Mouse (Mus musculus) megakaryocyte-erythroid progenitor cell, adult 5 weeks (primary cell): ENCODE measurements around the gene Atp6v1e1. TPM values are rescaled to one million over a fixed set of nuclear protein-coding genes. Genes with fewer than 3 reads are reported as not detected.

Source experiments
- polyA plus RNA-seq: library from polyadenylated mRNA; stranded (reverse); fragments of >175 nt; gene quantifications from 2 replicates; pipeline ENCODE4 v1.2.3, GENCODE M21; 2012

The Atp6v1e1 gene
- polyA plus RNA-seq, result 62.3 and 78.9 TPM in 2 replicates

DNA sequence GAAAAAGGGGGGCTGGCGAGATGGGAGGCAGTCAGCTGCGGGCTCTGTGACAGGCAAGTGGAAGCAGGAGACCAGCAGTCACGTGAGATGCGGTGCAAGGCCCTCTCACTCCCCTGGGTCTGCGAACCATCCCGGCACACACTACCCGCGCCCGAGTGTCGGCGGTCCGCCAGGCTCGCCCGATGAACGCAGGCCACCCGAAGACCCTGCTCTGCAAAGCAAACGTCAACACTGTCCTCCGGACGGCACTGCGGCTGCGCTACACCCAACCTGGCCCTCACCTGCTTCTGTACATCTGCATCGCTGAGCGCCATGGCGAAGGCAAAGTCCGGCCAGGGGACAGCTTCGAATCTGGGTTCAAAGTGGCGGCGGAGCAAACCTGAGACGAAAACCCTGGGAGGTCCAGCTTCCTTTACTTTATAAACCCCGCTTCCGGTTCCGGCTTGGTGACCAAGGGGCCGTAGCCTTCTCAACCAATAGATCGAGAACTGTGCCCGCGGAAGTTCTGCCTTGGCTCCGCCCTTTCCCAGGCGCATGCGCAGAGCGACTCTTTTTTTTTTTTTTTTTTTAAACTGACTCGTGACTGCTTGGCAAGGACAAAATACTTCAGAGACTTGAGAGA lies at the start of gene Atp6v1e1:
Atp6v1e1 (minus strand) TSS at position 487 of the 622 bp plus-strand sequence.

DNA sequence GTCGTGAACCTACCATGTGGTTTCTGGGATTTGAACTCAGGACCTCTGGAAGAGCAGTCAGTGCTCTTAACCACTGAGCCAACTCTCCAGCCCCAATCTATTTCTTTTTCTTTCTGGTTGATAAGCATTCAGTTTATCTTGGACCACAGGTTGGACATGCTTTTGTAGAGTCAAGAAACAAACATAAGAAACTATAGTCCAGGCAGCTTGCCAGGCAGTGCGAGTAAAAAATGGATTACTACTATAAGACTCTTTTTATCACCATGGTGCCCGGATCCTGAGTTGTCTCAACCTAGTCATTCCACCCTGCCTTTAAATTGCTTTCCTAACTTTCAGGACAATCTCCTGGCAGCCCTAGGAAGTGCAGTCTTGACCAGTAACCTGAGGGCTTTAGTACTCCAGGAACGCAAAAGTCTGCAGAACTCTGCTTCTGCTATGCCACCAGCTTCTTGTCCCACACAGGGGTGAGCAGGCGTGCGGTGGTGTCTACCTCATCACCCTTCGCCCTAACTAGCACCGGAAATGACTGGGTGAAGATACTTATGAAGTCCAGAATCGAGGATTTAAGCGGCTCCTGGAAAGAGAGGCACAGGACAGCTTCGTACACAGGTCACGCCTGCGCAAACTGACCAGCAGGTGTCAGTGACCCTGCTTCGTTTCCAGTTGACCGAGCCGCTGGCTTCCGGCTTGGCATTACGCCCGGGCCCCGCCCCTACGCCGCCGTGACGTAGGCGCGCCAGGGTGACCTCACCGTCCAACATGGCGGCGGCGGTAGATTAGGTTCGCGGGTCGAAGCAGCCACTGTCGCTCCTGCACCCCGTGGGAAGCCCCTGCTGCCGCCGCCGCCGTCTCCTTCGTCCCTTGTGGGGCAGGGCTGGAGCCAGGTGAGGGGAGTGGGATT lies 13.1 kb upstream of the Atp6v1e1 start, which contains the start of gene Bcl2l13:
Bcl2l13 (plus strand) TSS at position 739 of the 901 bp plus-strand sequence.

DNA sequence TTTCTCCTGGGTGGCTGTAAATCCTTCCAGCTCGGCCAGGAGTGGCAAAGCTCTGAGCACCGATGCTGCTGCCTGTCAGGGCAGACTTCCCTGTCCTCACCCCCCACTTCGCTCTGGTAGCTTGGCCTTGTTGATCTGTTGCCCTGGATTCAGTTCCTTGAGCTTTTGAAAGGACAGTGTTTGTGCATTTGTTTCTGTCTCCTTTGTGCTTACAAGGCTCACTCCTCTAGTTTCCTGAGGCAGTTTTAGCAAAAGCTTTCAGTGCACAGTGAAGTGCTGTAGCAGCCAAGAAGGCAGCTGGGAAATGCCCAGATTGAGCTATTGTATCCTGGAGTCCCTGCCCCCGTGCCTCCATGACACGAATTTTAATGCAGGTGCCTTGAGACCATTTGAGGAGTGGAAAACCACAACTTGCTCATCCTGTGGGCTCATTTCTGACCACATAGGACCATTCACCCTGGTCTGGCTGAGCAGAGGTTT lies 49.4 kb downstream of the Atp6v1e1 start, which contains the start of gene Slc25a18:
Slc25a18 (plus strand) TSS at position 430 of the 480 bp plus-strand sequence.

Other genes starting within 250 kb of the Atp6v1e1 start
- 4.3 and 6.2 TPM in 2 replicates for gene Cecr2, start 156.4 kb downstream of the Atp6v1e1 start, polyA plus RNA-seq
- 0.02 TPM in 1 of 2 replicates, not detected in the other for gene Slc25a18, start 49.2 kb downstream of the Atp6v1e1 start, polyA plus RNA-seq
- 183 and 235 TPM in 2 replicates for gene Bcl2l13, start 13.4 kb upstream of the Atp6v1e1 start, polyA plus RNA-seq
- 14.9 and 20.7 TPM in 2 replicates for gene Bid, start 94.1 kb upstream of the Atp6v1e1 start, polyA plus RNA-seq